Mouse (Mus musculus): ENCODE data around the gene Eif4ebp2.
A peak's percentile ranks its signal among the peaks of the same experiment; 100 is the strongest.
"Not testable (repeated sequence)": the region's sequence is repeated elsewhere in the genome, so short reads cannot be mapped to it uniquely, and the experiment has no call there.

Gene Eif4ebp2

GRCm38 (mm10) chr10:61465009-61465408 lies 12.5 kb upstream of the Eif4ebp2 start:
- ATAC-seq (ENCODE audit: low TSS enrichment), result no peak

DNA sequence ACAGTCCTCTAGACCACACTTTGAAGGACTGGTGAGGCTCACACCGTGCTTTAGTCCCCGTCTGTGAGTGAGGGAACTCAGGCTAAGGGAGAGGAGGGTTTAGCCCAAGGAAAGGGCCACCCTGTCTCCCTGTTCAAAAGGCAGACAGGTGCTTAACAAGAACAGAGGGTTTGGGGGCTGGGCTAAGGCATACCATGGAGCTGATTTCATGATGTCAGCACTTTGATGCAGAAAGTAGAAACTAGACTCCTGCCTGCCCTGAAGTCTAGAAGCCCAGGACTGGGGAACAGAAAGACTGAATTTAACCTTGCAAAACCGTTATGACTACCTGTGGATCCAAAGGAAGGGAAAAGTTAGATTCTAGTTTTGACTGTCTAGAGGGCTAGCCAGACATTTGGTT lies 4.7 kb upstream of the Eif4ebp2 start:
- no peak for ATAC-seq (ENCODE audit: low TSS enrichment)

DNA sequence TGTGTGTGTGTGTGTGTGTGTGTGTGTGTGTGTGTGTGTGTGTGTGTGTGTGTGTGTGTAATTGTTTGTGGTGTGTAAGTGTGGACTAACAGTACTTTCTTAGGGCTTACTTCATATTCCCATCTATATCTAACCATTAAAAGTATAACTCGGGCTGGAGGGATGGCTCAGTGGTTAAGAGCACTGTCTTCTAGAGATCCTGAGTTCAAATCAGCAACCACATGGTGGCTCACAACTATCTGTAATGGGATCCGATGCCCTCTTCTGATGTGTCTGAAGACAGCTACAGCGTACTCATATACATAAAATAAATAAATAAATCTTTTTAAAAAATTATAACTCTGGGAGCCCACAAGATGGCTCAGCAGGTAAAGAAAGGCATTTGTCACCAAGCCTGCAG lies 710 bp upstream of the Eif4ebp2 start:
- ATAC-seq (ENCODE audit: low TSS enrichment), result not testable (repeated sequence)

DNA sequence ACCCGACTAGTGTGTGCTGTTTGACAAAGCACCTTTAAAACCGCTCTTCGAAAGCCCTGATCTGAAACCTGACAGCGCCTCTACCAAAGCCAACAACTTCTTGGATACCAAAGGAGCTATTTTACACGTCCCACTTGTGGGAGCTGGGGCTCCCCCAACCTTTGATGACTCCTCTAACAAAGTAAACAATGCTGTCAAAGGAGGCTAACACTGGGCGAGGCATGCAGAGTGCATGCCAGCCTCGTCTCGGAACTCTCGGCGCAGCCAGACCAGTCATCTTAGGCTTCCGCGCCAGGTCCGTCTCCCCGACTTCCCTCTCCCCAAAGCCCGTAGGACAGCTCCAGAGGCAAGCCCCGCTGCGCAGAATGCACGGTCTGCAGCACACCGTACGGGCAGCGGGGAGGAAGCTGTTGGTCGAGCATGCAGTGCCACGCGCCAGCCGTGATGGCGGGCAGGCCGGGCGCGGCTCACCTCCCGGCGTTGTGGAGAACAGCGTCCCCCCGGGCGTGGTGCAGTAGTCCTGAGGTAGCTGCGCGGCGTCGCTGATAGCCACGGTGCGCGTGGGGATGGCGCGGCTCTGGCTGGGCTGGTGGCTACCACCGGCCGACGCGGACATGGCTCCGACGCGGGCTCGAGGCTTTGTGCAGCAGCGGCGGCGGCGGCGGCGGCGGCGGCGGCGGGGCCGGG lies 387 bp downstream of the Eif4ebp2 start:
- ATAC-seq (ENCODE audit: low TSS enrichment), result peak; percentile 60

DNA sequence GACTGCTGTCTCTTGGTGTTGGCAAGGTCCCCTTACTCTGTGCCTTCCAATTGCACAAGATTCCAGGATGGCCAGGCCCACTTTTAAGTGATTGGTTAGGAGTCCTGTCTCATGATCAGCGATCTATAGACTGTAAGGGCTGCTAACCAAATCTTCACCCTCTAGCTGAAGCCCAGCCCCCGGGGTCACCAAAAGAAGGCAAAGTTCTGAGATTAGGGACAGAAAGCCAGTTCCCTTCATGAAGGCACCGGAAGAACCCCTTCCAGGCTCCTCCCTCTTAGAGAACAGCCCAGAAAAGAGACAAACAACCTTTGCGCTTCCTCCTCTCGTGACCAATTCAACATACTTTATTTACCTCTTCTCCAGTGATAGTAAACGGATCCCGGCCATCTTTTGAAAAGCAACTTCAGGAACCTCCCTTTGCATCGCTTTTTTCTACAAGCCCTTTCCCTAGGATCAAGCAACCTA lies 964 bp downstream of the Eif4ebp2 start:
- ATAC-seq (ENCODE audit: low TSS enrichment), result no peak

- no peak for ATAC-seq (ENCODE audit: low TSS enrichment)
Measured at GRCm38 (mm10) chr10:61448834-61449233, 3.6 kb downstream of the Eif4ebp2 start.

DNA sequence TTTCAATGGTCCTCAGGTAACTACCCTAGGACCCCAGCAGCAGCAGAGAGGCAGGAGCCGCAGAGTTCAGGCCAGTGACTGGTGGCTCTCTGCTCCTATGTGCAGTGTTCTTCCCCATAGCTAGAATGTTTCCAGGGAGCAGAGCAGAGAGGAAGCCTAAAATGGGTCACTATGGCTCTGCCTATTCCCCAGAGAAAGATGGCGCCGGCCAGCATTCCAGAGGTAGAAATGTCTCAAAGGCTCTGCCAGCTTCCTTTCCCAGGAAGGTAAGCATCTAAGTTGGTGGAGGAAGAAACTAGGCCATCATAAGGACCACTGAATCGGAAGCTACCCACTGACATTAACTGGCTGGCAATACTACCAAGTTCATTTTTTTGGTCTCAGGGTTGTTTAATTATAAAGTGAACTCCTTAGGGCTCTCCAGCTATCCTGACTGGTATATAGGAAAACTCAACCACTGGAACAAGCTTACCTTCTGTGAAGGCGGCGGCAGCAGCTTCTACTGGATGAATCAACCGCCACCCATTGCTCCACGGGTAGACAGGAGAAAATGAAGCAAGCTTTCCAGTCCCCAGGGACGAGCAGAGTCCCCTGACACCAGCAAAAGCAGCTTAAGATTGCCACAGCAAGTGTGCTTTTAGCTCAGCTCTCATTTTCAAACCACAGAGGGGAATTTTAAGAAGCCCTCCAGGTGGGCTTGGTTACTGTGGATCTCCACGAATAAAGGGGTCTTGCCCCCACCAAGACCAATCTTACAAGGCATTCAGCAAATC lies 4.7 kb downstream of the Eif4ebp2 start:
- ATAC-seq (ENCODE audit: low TSS enrichment), result no peak

DNA sequence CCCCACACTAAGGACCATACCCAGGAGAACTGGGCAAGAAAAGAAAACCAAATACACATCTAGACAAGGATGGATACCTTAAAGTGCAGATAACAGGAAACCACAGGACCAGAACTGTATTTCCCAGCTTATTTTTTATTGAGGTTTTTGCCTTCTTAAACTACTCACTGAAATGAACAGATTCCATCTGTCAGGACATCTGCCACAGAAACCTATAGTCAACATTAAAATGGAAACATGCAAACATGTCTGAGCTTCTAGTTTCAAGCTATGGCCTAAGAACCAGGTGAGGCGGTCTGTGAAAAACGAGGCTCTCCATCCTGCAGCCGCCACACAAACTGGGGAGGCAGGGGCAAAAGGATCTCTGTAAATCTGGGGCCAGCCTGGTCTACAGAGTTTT lies 7.4 kb downstream of the Eif4ebp2 start:
- ATAC-seq (ENCODE audit: low TSS enrichment), result peak; percentile 31; the same call in 1 of the 2 replicates

- ATAC-seq (ENCODE audit: low TSS enrichment), result no peak
Measured at GRCm38 (mm10) chr10:61443876-61444275, 8.6 kb downstream of the Eif4ebp2 start.

GRCm38 (mm10) chr10:61443456-61443855 lies 9.0 kb downstream of the Eif4ebp2 start:
- no peak for ATAC-seq (ENCODE audit: low TSS enrichment)

DNA sequence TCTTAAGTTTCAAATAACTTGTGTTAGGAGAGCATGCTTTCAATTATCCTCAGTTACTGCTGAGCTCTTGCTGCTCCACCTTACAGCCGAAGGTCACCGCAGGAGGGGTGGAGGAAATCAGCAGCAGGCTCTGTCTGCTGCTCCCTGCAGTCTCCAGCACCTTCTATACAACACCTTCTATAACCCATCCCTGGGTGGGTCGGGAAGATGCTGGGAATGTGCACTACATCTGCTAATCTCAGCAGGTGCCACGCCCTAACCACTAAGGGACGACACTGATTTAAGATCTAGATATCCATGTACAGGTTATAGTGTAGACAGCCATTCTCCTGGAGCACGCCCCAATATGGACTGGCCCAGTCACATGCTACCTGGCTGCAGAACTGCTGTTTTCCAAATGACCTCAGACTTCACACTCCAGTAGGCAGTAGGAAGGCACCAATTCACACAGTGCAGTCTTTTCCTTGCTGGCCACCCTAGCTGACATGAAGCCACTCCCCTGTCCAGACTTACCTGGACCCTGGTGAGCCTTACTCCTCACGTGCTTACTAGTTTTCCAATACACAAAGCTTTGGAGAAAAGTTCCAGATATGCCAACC lies 12.2 kb downstream of the Eif4ebp2 start:
- no peak for ATAC-seq (ENCODE audit: low TSS enrichment)

DNA sequence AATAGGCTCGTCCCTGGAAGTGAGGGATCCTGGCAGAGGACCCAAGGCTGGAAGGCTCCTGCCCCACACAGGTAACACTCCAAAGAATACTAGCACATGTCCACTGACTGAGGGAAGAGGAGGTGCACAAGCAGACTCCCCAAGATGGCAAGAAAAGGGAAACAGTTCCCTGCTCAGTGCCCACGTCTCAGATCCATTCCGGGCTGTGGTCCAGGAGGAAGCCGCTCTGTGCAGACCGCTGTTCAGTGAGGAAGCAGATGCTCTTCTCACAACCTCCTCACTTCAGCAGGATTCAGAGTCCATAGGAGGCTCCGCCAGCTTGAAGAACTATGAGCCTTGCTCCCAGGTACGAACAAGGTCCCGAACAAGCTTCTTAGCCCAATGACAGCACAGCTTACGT lies 21.1 kb downstream of the Eif4ebp2 start:
- ATAC-seq (ENCODE audit: low TSS enrichment), result peak; percentile 97

GRCm38 (mm10) chr10:61429043-61429442 lies 23.4 kb downstream of the Eif4ebp2 start:
- no peak for ATAC-seq (ENCODE audit: low TSS enrichment)

DNA sequence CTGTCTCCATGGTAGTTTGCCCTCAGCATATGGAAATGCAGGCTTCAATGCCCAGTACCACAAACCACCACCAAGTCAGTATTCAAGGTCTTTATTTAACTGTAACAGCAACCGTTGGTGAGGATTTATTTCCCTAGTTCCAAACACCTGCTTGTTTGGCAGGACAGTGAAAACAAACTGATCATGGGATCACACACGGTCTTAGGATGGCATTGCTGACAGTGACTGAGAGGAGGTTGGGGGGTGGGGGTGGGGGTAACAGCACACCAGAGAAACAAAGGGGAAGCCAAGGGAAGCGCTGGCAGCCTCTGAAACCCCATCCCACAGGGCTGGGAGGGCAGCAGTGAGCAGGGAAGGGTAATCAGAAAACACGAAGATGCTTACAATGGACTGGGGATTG lies 24.0 kb downstream of the Eif4ebp2 start:
- ATAC-seq (ENCODE audit: low TSS enrichment), result no peak

- no peak for ATAC-seq (ENCODE audit: low TSS enrichment)
Measured at GRCm38 (mm10) chr10:61427951-61428350, 24.5 kb downstream of the Eif4ebp2 start.

GRCm38 (mm10) chr10:61426251-61426757 lies 26.2 kb downstream of the Eif4ebp2 start:
- ATAC-seq (ENCODE audit: low TSS enrichment), result no peak

DNA sequence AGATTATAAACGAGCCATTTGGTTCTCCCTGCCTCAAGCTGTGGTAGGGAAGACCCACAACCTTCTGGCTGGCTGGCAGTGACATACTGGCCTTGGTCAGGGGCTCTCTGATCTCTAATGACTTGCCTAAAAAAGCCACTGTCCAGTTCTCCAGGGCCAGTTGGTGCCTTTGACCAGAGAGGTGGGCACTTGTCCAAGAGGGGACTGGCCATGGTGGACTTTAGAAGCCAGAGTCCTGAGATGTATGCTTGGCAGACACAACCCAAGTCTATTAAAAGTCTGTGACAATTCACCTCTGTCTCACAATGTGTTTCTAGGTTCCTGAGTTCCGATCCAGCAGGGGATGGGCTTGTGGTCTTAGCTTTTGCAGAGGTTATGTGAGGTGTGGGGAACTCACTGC lies 27.4 kb downstream of the Eif4ebp2 start:
- no peak for ATAC-seq (ENCODE audit: low TSS enrichment)

DNA sequence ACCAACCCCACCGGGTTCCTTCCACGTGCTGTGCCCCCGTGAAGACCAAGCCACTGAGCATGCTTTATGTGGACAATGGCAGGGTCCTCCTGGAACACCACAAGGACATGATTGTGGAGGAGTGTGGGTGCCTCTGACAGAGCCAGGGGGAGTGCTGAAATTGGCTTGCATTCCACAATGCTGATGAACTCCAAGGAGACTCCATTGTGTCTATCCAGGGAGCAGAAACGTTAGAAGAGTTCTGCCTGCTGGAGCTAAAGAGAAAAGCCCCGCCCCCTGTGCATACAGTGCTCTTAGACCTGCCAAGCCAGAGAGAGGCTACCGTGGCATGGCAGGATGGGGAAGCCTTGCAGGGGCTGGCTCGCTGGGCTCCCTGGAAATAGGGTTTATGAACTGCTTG lies 28.0 kb downstream of the Eif4ebp2 start:
- peak; percentile 39; the same call in 1 of the 2 replicates for ATAC-seq (ENCODE audit: low TSS enrichment)

DNA sequence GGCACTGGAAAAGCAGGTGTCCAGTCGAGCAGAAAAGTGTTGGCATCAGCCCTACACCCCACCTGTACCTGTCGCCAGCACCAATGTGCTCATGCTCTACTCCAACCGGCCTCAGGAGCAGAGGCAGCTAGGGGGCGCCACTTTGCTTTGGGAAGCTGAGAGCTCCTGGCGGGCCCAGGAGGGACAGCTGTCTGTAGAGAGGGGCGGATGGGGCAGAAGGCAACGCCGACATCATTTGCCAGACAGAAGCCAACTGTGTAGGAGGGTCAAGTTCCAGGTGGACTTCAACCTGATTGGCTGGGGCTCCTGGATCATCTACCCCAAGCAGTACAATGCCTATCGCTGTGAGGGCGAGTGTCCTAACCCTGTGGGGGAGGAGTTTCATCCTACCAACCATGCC lies 29.2 kb downstream of the Eif4ebp2 start:
- ATAC-seq (ENCODE audit: low TSS enrichment), result no peak

GRCm38 (mm10) chr10:61422861-61423260 lies 29.6 kb downstream of the Eif4ebp2 start:
- no peak for ATAC-seq (ENCODE audit: low TSS enrichment)

DNA sequence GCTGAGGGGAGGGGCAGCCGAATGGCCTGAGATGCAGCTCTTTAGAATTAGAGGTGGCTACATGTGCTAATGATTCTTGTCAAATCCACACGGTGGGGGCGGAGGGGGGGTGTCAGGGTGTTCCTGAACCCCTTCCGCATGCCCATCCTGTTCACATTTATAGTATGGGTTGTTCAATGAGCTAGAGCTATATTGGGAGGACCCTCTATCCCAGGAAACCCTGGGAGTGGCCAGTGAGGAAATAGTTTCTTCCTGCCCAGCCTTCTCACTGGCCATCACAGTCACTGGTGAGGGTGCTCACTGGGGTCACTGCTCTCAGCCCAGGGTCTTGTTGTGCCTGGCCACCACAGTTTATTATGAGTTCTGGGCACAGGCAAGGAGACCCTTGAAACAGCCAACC lies 32.5 kb downstream of the Eif4ebp2 start:
- ATAC-seq (ENCODE audit: low TSS enrichment), result no peak

DNA sequence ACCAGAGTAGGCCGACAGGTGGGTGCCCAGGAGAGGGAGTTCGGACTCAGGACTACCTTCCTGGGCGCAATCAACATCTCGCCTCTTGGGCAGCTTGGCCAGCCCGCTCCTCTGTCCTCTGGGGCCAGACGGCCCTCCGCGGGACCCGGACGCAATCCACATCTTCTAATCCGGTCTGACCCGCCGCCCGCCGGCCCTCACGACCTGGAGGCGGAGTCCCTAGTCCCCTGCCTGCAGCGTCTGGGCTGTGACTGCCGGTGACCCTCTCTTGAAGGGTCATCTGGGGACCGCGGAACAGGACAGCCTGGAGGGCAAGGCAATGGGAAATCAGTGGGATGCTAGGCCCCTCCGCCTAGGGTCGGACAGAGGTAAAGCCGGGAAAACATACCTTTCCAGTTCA lies 33.3 kb downstream of the Eif4ebp2 start:
- ATAC-seq (ENCODE audit: low TSS enrichment), result no peak

Data from frontal cortex, adult (tissue).